Mouse (Mus musculus) cortical plate, adult 2 months (tissue): ENCODE data around the gene Zfp94.

Source experiments
- CTCF ChIP-seq: fragments of 200-500 bp; IDR thresholded peaks from 2 replicates; pipeline ENCODE4 v1.5.1; 2011; ENCODE audit warnings: mild to moderate bottlenecking, control low read depth, low read length; ENCODE audit not compliant: insufficient read depth; ENCODE audit errors: extremely low read depth
- POLR2A ChIP-seq: fragments of 200-500 bp; IDR thresholded peaks from 2 replicates; pipeline ENCODE4 v1.6.1; 2011; ENCODE audit warnings: mild to moderate bottlenecking, low read length, control low read depth; ENCODE audit not compliant: insufficient read depth; ENCODE audit errors: extremely low read depth

DNA sequence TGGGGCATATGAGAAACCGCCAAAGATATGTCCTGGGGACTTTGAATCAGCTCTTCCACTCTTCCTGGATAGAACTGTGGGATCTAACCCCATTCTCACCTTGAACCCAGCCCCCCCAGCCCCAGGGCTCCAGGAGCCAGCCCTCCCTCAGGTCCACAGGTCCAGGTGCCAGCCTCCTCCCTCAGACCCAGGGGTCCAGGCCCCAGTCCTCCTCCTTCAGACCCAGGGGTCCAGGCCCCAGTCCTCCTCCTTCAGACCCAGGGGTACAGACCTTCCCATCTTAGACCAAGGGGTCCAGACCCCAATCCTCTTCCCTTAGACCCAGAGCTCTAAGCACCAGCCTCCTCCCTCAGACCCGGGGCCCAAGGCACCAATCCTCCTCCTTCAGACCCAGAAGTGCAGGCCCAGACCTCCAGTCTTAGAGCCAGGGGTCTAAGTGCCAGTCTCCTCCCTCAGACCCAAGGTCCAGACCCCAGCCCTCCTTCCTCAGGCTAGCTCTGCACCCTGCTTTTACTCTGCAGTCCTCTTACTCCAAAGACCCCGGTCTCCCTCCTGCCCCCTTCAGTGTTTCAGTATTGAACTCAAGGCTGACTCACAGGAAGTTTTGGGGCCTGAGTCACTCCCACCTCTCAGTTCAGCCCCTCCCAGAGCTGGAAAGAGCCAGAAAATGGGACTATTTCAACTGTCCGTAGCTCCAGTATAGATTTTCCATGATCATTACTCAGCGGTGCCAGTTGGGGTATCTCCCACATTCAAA lies 49.0 kb upstream of the Zfp94 start:
- TF ChIP-seq CTCF (no peak), POLR2A (no peak)
